Mouse (Mus musculus) CH12.LX (cell line): ENCODE results near the gene Gucy2c.
A peak's percentile ranks its signal among the peaks of the same experiment; 100 is the strongest.

Experiments
- CHD2 ChIP-seq: IDR thresholded peaks from 2 replicates; pipeline ENCODE4 v1.6.1; 2011; ENCODE audit warnings: low read length, improper control_type of control experiment
- CTCF ChIP-seq, 2 experiments: IDR thresholded peaks in 1 of 2; conservative IDR thresholded peaks in 1 of 2; 2 replicates each; pipeline ENCODE4 v1.5.1; 2011 to 2012; ENCODE audit warnings: low read depth in 2 of 2, low read length in 2 of 2, improper control_type of control experiment in 1 of 2, inconsistent platforms in 1 of 2, mild to moderate bottlenecking in 1 of 2, moderate library complexity in 1 of 2
- HCFC1 ChIP-seq: IDR thresholded peaks from 2 replicates; pipeline ENCODE4 v1.6.1; 2012; ENCODE audit warnings: low read depth, mild to moderate bottlenecking, inconsistent platforms, low read length, improper control_type of control experiment
- JUND ChIP-seq: conservative IDR thresholded peaks from 2 replicates; pipeline ENCODE4 v1.6.1; 2011; ENCODE audit warnings: low read depth, low read length, improper control_type of control experiment
- MAFK ChIP-seq: IDR thresholded peaks from 2 replicates; pipeline ENCODE4 v1.6.1; 2011; ENCODE audit warnings: low read length, improper control_type of control experiment; ENCODE audit not compliant: insufficient replicate concordance
- MAX ChIP-seq: IDR thresholded peaks from 2 replicates; pipeline ENCODE4 v1.6.1; 2011; ENCODE audit warnings: low read length, improper control_type of control experiment
- RAD21 ChIP-seq: IDR thresholded peaks from 2 replicates; pipeline ENCODE4 v1.6.1; 2011; ENCODE audit warnings: low read depth, mild to moderate bottlenecking, low read length, improper control_type of control experiment, moderate library complexity
- SIN3A ChIP-seq: IDR thresholded peaks from 2 replicates; pipeline ENCODE4 v1.6.1; 2012; ENCODE audit warnings: low read length, improper control_type of control experiment, inconsistent platforms
- TCF12 ChIP-seq: IDR thresholded peaks from 2 replicates; pipeline ENCODE4 v1.6.1; 2014; ENCODE audit warnings: low read depth, mild to moderate bottlenecking, inconsistent platforms, low read length, improper control_type of control experiment
- UBTF ChIP-seq: IDR thresholded peaks from 2 replicates; pipeline ENCODE4 v1.6.1; 2012; ENCODE audit warnings: low read depth, mild to moderate bottlenecking, inconsistent platforms, low read length, improper control_type of control experiment, moderate library complexity

DNA sequence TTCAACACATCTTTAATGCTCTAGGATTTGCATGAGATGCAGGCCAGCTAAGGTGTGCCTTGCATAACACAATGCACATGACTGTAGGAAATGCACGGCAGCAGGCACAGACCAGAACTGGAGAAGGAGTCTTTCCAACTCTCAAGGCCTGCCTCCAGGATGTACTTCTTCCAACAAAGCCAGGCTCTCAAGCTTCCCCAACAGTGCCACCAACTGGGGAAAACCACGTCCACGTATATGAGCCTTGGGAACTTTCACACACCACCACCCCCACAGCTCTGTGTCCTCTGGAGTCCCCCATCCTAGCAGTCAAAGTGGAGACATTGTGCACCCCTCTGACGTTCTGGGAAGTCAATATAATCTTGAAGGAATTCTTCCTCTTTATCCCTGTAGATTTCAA is 31.6 kb upstream of the Gucy2c start:
- TF ChIP-seq HCFC1: no peak
- peak in 1 of 2 experiments; percentile 19; a peak in 1 of 4 replicates for TF ChIP-seq CTCF (conservative IDR thresholded peaks at IDR 0.05 in 1 of 2, IDR thresholded peaks at IDR 0.05 in 1 of 2; ENCODE audit: low read depth in 2 of 2, low read length in 2 of 2)
- TF ChIP-seq MAX: no peak
- no peak for TF ChIP-seq CHD2
- no peak for TF ChIP-seq MAFK
- no peak for TF ChIP-seq TCF12
- TF ChIP-seq RAD21: no peak
- TF ChIP-seq UBTF: no peak
- no peak for TF ChIP-seq JUND
- TF ChIP-seq SIN3A: no peak
